Mouse (Mus musculus) CD4-positive helper T cell, adult 2 months (primary cell): ENCODE measurements around the gene Eid3.
A peak's percentile ranks its signal among the peaks of the same experiment; 100 is the strongest.

Experiments used
- DNase-seq: peaks from one replicate; pipeline ENCODE4 v3.0.0-alpha.2; 2012; ENCODE audit warnings: low read depth, missing footprints, low spot score

The Eid3 gene

GRCm38 (mm10) chr10:82910198-82910597 is 43.8 kb downstream of the Eid3 start:
- DNase-seq, result peak; percentile 45

GRCm38 (mm10) chr10:82913238-82913637 is 46.8 kb downstream of the Eid3 start:
- DNase-seq, result no peak

- DNase-seq, result no peak
Observed at GRCm38 (mm10) chr10:82913772-82914171, 47.3 kb downstream of the Eid3 start.
